Mouse (Mus musculus): ENCODE measurements around the gene Slmap. TPM values are rescaled to one million over a fixed set of nuclear protein-coding genes. Genes with fewer than 3 reads are reported as not detected.
A peak's percentile ranks its signal among the peaks of the same experiment; 100 is the strongest.
"Not testable (repeated sequence)": the region's sequence is repeated elsewhere in the genome, so short reads cannot be mapped to it uniquely, and the experiment has no call there.

Gene Slmap
- total RNA-seq, 1 experiment from 2014 or later = 82.0 TPM

- peak; percentile 27; the same call in 1 of the 2 replicates for ATAC-seq (replicated peaks; ENCODE audit: low read depth, poor library complexity, severe bottlenecking)
Measured at GRCm38 (mm10) chr14:26533821-26534756, 642 bp downstream of the Slmap start.

GRCm38 (mm10) chr14:26533267-26533666 is 1.5 kb downstream of the Slmap start:
- no peak for ATAC-seq (replicated peaks; ENCODE audit: low read depth, poor library complexity, severe bottlenecking)

- no peak for ATAC-seq (replicated peaks; ENCODE audit: low read depth, poor library complexity, severe bottlenecking)
Measured at GRCm38 (mm10) chr14:26532752-26533151, 2.0 kb downstream of the Slmap start.

GRCm38 (mm10) chr14:26531410-26532313 is 3.1 kb downstream of the Slmap start:
- no peak for ATAC-seq (replicated peaks; ENCODE audit: low read depth, poor library complexity, severe bottlenecking)

GRCm38 (mm10) chr14:26530350-26530749 is 4.4 kb downstream of the Slmap start:
- no peak for ATAC-seq (replicated peaks; ENCODE audit: low read depth, poor library complexity, severe bottlenecking)

- no peak for ATAC-seq (replicated peaks; ENCODE audit: low read depth, poor library complexity, severe bottlenecking)
Measured at GRCm38 (mm10) chr14:26528296-26528695, 6.4 kb downstream of the Slmap start.

- ATAC-seq (replicated peaks; ENCODE audit: low read depth, poor library complexity, severe bottlenecking) = no peak
Measured at GRCm38 (mm10) chr14:26525955-26526354, 8.8 kb downstream of the Slmap start.

GRCm38 (mm10) chr14:26523082-26523481 is 11.6 kb downstream of the Slmap start:
- ATAC-seq (replicated peaks; ENCODE audit: low read depth, poor library complexity, severe bottlenecking) = no peak

GRCm38 (mm10) chr14:26519831-26520230 is 14.9 kb downstream of the Slmap start:
- no peak for ATAC-seq (replicated peaks; ENCODE audit: low read depth, poor library complexity, severe bottlenecking)

- no peak for ATAC-seq (replicated peaks; ENCODE audit: low read depth, poor library complexity, severe bottlenecking)
Measured at GRCm38 (mm10) chr14:26517843-26518242, 16.9 kb downstream of the Slmap start.

- ATAC-seq (replicated peaks; ENCODE audit: low read depth, poor library complexity, severe bottlenecking) = not testable (repeated sequence)
Measured at GRCm38 (mm10) chr14:26516232-26516631, 18.5 kb downstream of the Slmap start.

GRCm38 (mm10) chr14:26515802-26516201 is 18.9 kb downstream of the Slmap start:
- peak; percentile 99 for ATAC-seq (replicated peaks; ENCODE audit: low read depth, poor library complexity, severe bottlenecking)

GRCm38 (mm10) chr14:26510545-26510944 is 24.2 kb downstream of the Slmap start:
- ATAC-seq (replicated peaks; ENCODE audit: low read depth, poor library complexity, severe bottlenecking) = no peak

GRCm38 (mm10) chr14:26508150-26508549 is 26.6 kb downstream of the Slmap start:
- no peak for ATAC-seq (replicated peaks; ENCODE audit: low read depth, poor library complexity, severe bottlenecking)

GRCm38 (mm10) chr14:26507361-26507760 is 27.4 kb downstream of the Slmap start:
- no peak for ATAC-seq (replicated peaks; ENCODE audit: low read depth, poor library complexity, severe bottlenecking)

GRCm38 (mm10) chr14:26504541-26504940 is 30.2 kb downstream of the Slmap start:
- ATAC-seq (replicated peaks; ENCODE audit: low read depth, poor library complexity, severe bottlenecking) = no peak

- no peak for ATAC-seq (replicated peaks; ENCODE audit: low read depth, poor library complexity, severe bottlenecking)
Measured at GRCm38 (mm10) chr14:26500136-26500933, 34.4 kb downstream of the Slmap start.

- ATAC-seq (replicated peaks; ENCODE audit: low read depth, poor library complexity, severe bottlenecking) = no peak
Measured at GRCm38 (mm10) chr14:26495021-26495420, 39.7 kb downstream of the Slmap start.

- ATAC-seq (replicated peaks; ENCODE audit: low read depth, poor library complexity, severe bottlenecking) = peak; percentile 99
Measured at GRCm38 (mm10) chr14:26491150-26491549, 43.6 kb downstream of the Slmap start.
